Mouse (Mus musculus) spleen, adult 2 months (tissue): ENCODE results near the gene Pkp3.

Experiments used
- CTCF ChIP-seq: fragments of 200-500 bp; IDR thresholded peaks from 2 replicates; pipeline ENCODE4 v1.5.1; 2011; ENCODE audit warnings: mild to moderate bottlenecking, inconsistent platforms; ENCODE audit not compliant: insufficient read depth, insufficient read length, insufficient replicate concordance; ENCODE audit errors: extremely low read depth
- POLR2A ChIP-seq: fragments of 200-500 bp; IDR thresholded peaks from 2 replicates; pipeline ENCODE4 v1.6.1; 2011; ENCODE audit warnings: low read depth, low read length, inconsistent platforms

DNA sequence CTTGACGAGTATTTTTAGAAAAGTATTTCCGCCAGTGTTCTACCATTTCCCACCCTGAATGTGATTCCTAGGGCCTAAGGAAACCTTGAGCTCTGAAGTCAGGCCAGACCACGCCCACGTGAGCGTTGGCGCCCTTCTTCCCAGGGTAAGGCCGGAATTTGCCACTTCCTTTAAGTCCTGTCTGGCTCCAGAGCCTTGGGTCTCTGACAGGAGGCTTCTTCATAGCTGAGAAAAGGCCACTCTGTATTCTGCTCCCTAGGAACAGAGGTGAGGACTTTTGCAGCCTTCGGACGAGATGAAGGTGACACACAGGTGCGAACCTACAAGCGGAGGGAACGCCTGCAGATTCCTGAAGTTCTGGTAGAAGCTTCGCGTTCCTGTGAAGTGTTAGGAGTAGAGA, 44.2 kb downstream of the Pkp3 start, which contains the start of gene Ptdss2:
- TF ChIP-seq CTCF (no peak), POLR2A (no peak)
